Comparison of ENCODE assay signal across 10 mouse cellular contexts in the genomic region with DNA sequence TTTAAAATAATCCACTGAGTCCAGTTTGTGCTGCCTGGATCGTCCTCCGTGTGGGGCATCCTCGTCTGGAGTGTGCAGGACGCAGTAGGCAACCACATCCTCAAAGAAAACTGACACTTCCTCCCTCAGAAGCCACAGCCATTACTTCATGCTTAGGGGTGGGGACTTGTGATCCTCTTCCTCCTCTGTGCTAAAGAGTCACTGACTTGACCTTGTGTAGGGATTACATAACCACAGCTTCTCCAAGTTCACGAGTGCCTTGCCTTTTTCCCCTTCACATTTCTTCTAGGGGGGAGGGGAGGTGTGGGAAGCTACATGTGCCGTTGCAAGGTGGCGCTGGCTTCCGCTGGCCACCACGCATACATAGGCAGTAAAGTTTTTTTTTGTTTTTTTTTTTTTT. TPM values are rescaled to one million over a fixed set of nuclear protein-coding genes. Genes with fewer than 3 reads are reported as not detected.
DNase-seq lines count a peak whose midpoint lies in the region; ATAC-seq and TF ChIP-seq lines count a peak whose summit lies in the region.
"Had no signal": no experiment of that assay in that cellular context is flagged by ENCODE, and none has a peak within 500 bp of the region (broad histone marks: within the 10 kb centered on the region; RNA-seq: fewer than 3 reads in every experiment).

No protein-coding gene starts in this region.

- no peaks in the 10 kb centered on the region for H3K36me3 ChIP-seq in kidney, adult 2 months (ENCODE audit: control insufficient read depth, insufficient read depth, low read length)
- peaks cover 0 to under 1% of the 10 kb centered on the region in 2 experiments; a peak in 1 of 4 replicates for H3K36me3 ChIP-seq in MEL (ENCODE audit: control insufficient read depth in 1 of 2, insufficient read depth in 2 of 2, low read length in 2 of 2)
- H3K36me3 ChIP-seq in liver, embryonic 14.5 days (replicated peaks; ENCODE audit: control insufficient read depth, insufficient read depth, low read depth): no peaks in the 10 kb centered on the region
- no peaks in the 10 kb centered on the region for H3K36me3 ChIP-seq in forebrain, embryonic 12.5 days (replicated peaks)

- H3K4me3 ChIP-seq in kidney, adult 2 months (ENCODE audit: insufficient read depth, low read depth, low read length): no peak overlapping the region
- no peak overlapping the region for H3K4me3 ChIP-seq in MEL (ENCODE audit: control insufficient read depth in 1 of 2, insufficient read depth in 1 of 2, low read depth in 2 of 2, low read length in 2 of 2)
- H3K4me3 ChIP-seq in liver, embryonic 14.5 days (ENCODE audit: insufficient read depth in 1 of 2, low read depth in 2 of 2, low read length in 2 of 2): no peak overlapping the region
- H3K4me3 ChIP-seq in forebrain, embryonic 12.5 days (replicated peaks): no peak overlapping the region
- H3K4me3 ChIP-seq: gastrocnemius, adult 2 months; left cerebral cortex, adult 2 months had no signal

- peak; percentile 51 for DNase-seq in kidney, adult 2 months
- DNase-seq in kidney, postnatal 25 days: no peak
- peak; percentile 77 for DNase-seq in MEL (ENCODE audit: low read depth, low spot score)
- DNase-seq in liver, embryonic 14.5 days (ENCODE audit: low read depth in 3 of 3, low spot score in 3 of 3): peak; percentile 28 to 55 (median 33)
- peak; percentile 80 to 81 for DNase-seq in natural killer cell, adult 2 months (ENCODE audit: low spot score in 2 of 2)
- no peak for DNase-seq in urinary bladder, adult 2 months (ENCODE audit: low spot score)
- no peak for DNase-seq in cerebellum, postnatal 25 days
- DNase-seq: gastrocnemius, adult 2 months had no signal

- no peaks in the 10 kb centered on the region for H3K79me2 ChIP-seq in MEL (ENCODE audit: control insufficient read depth, insufficient read depth, low read length, poor library complexity)

- no peak for ATAC-seq in liver, embryonic 14.5 days (ENCODE audit: insufficient read depth)
- ATAC-seq in forebrain, embryonic 12.5 days (ENCODE audit: low FRiP score): no peak

- no peak for TF ChIP-seq RAD21 in MEL (IDR thresholded peaks at IDR 0.05; ENCODE audit: low read depth, low read length)

- H3K9ac ChIP-seq in MEL (ENCODE audit: control insufficient read depth, low read depth, low read length, poor library complexity, severe bottlenecking): no peak overlapping the region
- no peak overlapping the region for H3K9ac ChIP-seq in liver, embryonic 14.5 days (replicated peaks)
- no peak overlapping the region for H3K9ac ChIP-seq in forebrain, embryonic 12.5 days

- H3K9me3 ChIP-seq in MEL (replicated peaks; ENCODE audit: insufficient read depth, low read length): no peaks in the 10 kb centered on the region
- H3K9me3 ChIP-seq in liver, embryonic 14.5 days (ENCODE audit: control insufficient read depth, low read length): no peaks in the 10 kb centered on the region
- H3K9me3 ChIP-seq in forebrain, embryonic 12.5 days: no peaks in the 10 kb centered on the region

- WGBS in kidney, adult 2 months: 69% methylated on average over 9 of the region's 9 CpGs
- WGBS in liver, embryonic 14.5 days (ENCODE audit: insufficient replicate concordance): 22% methylated on average over 9 of the region's 9 CpGs
- 90% methylated on average over 9 of the region's 9 CpGs for WGBS in forebrain, embryonic 12.5 days

- no peaks in the 10 kb centered on the region for H3K4me1 ChIP-seq in kidney, adult 2 months (ENCODE audit: control insufficient read depth, insufficient read depth, low read length)
- H3K4me1 ChIP-seq in MEL (ENCODE audit: control insufficient read depth in 1 of 2, insufficient read depth in 2 of 2, low read length in 2 of 2): peaks cover 0 to 3% of the 10 kb centered on the region in 2 experiments; a peak in 2 of 4 replicates
- no peaks in the 10 kb centered on the region; a peak in 1 of 4 replicates for H3K4me1 ChIP-seq in liver, embryonic 14.5 days (replicated peaks; ENCODE audit: control insufficient read depth in 2 of 2, insufficient read depth in 2 of 2, low read length in 1 of 2)
- no peaks in the 10 kb centered on the region for H3K4me1 ChIP-seq in forebrain, embryonic 12.5 days

- no peaks in the 10 kb centered on the region for H3K27me3 ChIP-seq in kidney, adult 2 months (replicated peaks; ENCODE audit: control insufficient read depth, insufficient read depth, low read length)
- H3K27me3 ChIP-seq in MEL (ENCODE audit: control insufficient read depth in 1 of 2, insufficient read depth in 2 of 2, low read length in 2 of 2): no peaks in the 10 kb centered on the region
- H3K27me3 ChIP-seq in liver, embryonic 14.5 days (ENCODE audit: control insufficient read depth, insufficient read depth, low read length): no peaks in the 10 kb centered on the region
- H3K27me3 ChIP-seq in forebrain, embryonic 12.5 days: no peaks in the 10 kb centered on the region

- TF ChIP-seq CTCF in kidney, adult 2 months (conservative IDR thresholded peaks at IDR 0.05; ENCODE audit: insufficient read depth, insufficient read length, low read depth, low read length): no peak
- TF ChIP-seq CTCF in MEL (IDR thresholded peaks at IDR 0.05 in 2 of 3, conservative IDR thresholded peaks at IDR 0.05 in 1 of 3; ENCODE audit: control insufficient read depth in 1 of 3, insufficient read depth in 1 of 3, low read depth in 2 of 3, low read length in 3 of 3, poor library complexity in 1 of 3, severe bottlenecking in 1 of 3): no peak
- TF ChIP-seq CTCF in liver, embryonic 14.5 days (IDR thresholded peaks at IDR 0.05; ENCODE audit: low read depth): no peak

- no peak for TF ChIP-seq EP300 in MEL (IDR thresholded peaks at IDR 0.05; ENCODE audit: low read depth in 1 of 2, low read length in 2 of 2)
- TF ChIP-seq EP300 in liver, embryonic 14.5 days (IDR thresholded peaks at IDR 0.05; ENCODE audit: low read depth): no peak

- no peak for TF ChIP-seq POLR2A in kidney, adult 2 months (IDR thresholded peaks at IDR 0.05; ENCODE audit: low read depth, low read length)
- no peak for TF ChIP-seq POLR2A in MEL (IDR thresholded peaks at IDR 0.05; ENCODE audit: control insufficient read depth in 1 of 2, insufficient read depth in 1 of 2, low read depth in 1 of 2, low read length in 2 of 2, poor library complexity in 1 of 2)

- H3K27ac ChIP-seq in kidney, adult 2 months (ENCODE audit: insufficient read depth, low read depth, low read length): no peak overlapping the region
- peak overlapping the region; percentile 35; the same call in 1 of the 2 replicates for H3K27ac ChIP-seq in MEL (ENCODE audit: control insufficient read depth, low read depth, low read length)
- H3K27ac ChIP-seq in liver, embryonic 14.5 days: no peak overlapping the region
- no peak overlapping the region for H3K27ac ChIP-seq in forebrain, embryonic 12.5 days
- H3K27ac ChIP-seq: gastrocnemius, adult 2 months; left cerebral cortex, adult 2 months had no signal

- no peak overlapping the region for H3K4me2 ChIP-seq in liver, embryonic 14.5 days (ENCODE audit: low read depth)
- no peak overlapping the region for H3K4me2 ChIP-seq in forebrain, embryonic 12.5 days

TF ChIP-seq in MEL, 35 proteins besides CTCF, POLR2A, EP300 and RAD21:
- TF ChIP-seq MXI1 (IDR thresholded peaks at IDR 0.05; ENCODE audit: low read depth, low read length) (no peak), MYB (IDR thresholded peaks at IDR 0.05; ENCODE audit: low read depth, low read length) (no peak), MAFK (IDR thresholded peaks at IDR 0.05; ENCODE audit: borderline replicate concordance, low read depth, low read length) (no peak), RCOR1 (IDR thresholded peaks at IDR 0.05; ENCODE audit: low read depth, low read length) (no peak), NRF1 (IDR thresholded peaks at IDR 0.05; ENCODE audit: insufficient read depth, low read depth, low read length, poor library complexity, severe bottlenecking) (no peak), CHD1 (IDR thresholded peaks at IDR 0.05; ENCODE audit: low read depth, low read length) (no peak), ETS1 (IDR thresholded peaks at IDR 0.05; ENCODE audit: low read depth, low read length) (no peak), GABPA (IDR thresholded peaks at IDR 0.05; ENCODE audit: low read depth, low read length) (no peak), TBP (IDR thresholded peaks at IDR 0.05; ENCODE audit: low read depth, low read length) (no peak), KAT2A (conservative IDR thresholded peaks at IDR 0.05; ENCODE audit: low read depth, low read length) (no peak), USF1 (IDR thresholded peaks at IDR 0.05; ENCODE audit: low read depth, low read length) (no peak)

RNA-seq across cellular contexts. Expression of a gene that starts 35.7 kb away (rescaled TPM):
- 15.6 and 17.2 TPM in 2 replicates for polyA plus RNA-seq in kidney, adult 2 months (2012; rRNA removed)
- total RNA-seq in MEL (2012; rRNA removed): 91.9 and 111 TPM in 2 replicates
- polyA plus RNA-seq in MEL (2012; ENCODE audit: insufficient read depth in 1 of 2, insufficient read length in 2 of 2, low read depth in 1 of 2, low replicate concordance in 2 of 2, missing spikeins in 1 of 2): 10 to 100 TPM in 1 of 2 experiments, not detected in 1; 74.5 TPM
- polyA plus RNA-seq in liver, embryonic 14.5 days (2012; rRNA removed): 19.0 and 20.4 TPM in 2 replicates
- 53.5 and 55.5 TPM in 2 replicates for polyA plus RNA-seq in liver, embryonic 14.5 days (2014; fragmentation: Nextera tagmentation; extraction: Ambion mirVana)
- polyA plus RNA-seq in urinary bladder, adult 2 months (2012; rRNA removed): 21.2 and 23.8 TPM in 2 replicates
- polyA plus RNA-seq in forebrain, embryonic 12.5 days (2016; fragmentation: Nextera tagmentation; extraction: Ambion mirVana): 114 and 122 TPM in 2 replicates

Comparison
In these comparisons a context has a peak if more than half of its experiments do, and no peak if none do; other contexts are left out.
1. DNase-seq: peak in kidney, adult 2 months (single experiment), MEL (single experiment), liver, embryonic 14.5 days (3 of 3) and natural killer cell, adult 2 months (2 of 2); none in kidney, postnatal 25 days (0 of 2), urinary bladder, adult 2 months (single experiment) and cerebellum, postnatal 25 days (0 of 2).